Mouse (Mus musculus): ENCODE data around the gene Arsg. TPM values are rescaled to one million over a fixed set of nuclear protein-coding genes. Genes with fewer than 3 reads are reported as not detected.

Arsg gene
- polyA plus RNA-seq, 1 experiment from 2014 or later = 3.2 TPM

DNA sequence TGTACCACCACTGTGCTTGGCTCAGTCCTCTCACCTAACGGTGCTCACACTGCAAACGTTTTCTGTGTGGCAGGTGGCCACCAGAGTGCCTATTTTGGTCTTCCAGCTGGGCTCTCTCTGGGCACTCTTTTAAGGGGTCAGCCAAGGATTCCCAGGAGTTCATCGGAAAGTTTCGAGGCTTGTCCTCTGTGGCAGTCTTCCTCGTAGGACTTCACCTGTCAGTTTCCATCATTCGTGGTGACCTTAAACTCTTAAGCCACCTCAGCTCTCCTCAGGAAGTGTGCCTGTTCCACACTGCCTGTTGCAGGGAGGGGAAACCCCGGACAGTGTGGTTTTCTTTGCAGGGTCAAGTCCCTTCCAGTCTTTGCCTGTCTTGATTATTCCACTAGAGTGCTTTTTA is 96.6 kb downstream of the Arsg start:
- WGBS = 67% methylated on average over 7 of the region's 7 CpGs

DNA sequence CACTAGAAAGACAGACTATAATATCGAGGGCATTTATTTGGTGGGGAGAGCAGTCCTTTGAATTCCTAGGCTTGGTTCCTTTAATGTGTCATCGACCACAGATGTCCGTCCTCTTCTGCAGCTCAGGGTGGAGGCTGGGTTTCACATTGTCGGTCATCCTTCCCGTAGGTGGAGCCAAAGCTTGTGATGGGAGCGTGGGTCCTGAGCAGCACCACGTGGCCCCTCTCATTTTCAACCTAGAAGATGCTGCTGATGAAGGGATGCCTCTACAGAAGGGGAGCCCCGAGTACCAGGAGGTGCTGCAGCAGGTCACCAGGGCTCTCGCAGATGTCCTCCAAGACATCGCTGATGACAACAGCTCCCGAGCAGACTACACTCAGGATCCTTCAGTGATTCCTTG is 98.9 kb downstream of the Arsg start:
- H3K27me3 ChIP-seq (ENCODE audit: control insufficient read depth, insufficient read depth, low read length) = no peaks in the 10 kb centered on the region
- H3K9ac ChIP-seq (ENCODE audit: low read length) = no peak overlapping the region
- H3K27ac ChIP-seq (replicated peaks) = no peak overlapping the region
- no peak for TF ChIP-seq EP300 (optimal IDR thresholded peaks at IDR 0.05)
- TF ChIP-seq CTCF (IDR thresholded peaks at IDR 0.05; ENCODE audit: low read depth) = no peak
- no peak for ATAC-seq (ENCODE audit: low FRiP score, low TSS enrichment)
- 90% methylated on average over 11 of the region's 11 CpGs for WGBS
- no peak overlapping the region for H3K4me3 ChIP-seq (ENCODE audit: low read depth, low read length)
- H3K4me1 ChIP-seq (replicated peaks; ENCODE audit: control insufficient read depth, insufficient read depth) = no peaks in the 10 kb centered on the region
- H3K4me2 ChIP-seq (replicated peaks; ENCODE audit: low read depth) = no peak overlapping the region
- H3K36me3 ChIP-seq (ENCODE audit: control insufficient read depth, insufficient read depth, low read length) = peaks cover 4% of the 10 kb centered on the region; the same call in 1 of the 2 replicates
- DNase-seq (ENCODE audit: low spot score) = no peak
- H3K9me3 ChIP-seq (ENCODE audit: control insufficient read depth, low read length) = no peaks in the 10 kb centered on the region

More for the DNA sequence above, 96.6 kb downstream of the Arsg start:
- Histone ChIP-seq H3K4me2 (replicated peaks; ENCODE audit: low read depth) (no peak overlapping the region), H3K4me1 (replicated peaks; ENCODE audit: control insufficient read depth, insufficient read depth) (no peaks in the 10 kb centered on the region), H3K27ac (replicated peaks) (no peak overlapping the region), H3K9ac (ENCODE audit: low read length) (no peak overlapping the region), H3K4me3 (ENCODE audit: low read depth, low read length) (no peak overlapping the region), H3K27me3 (ENCODE audit: control insufficient read depth, insufficient read depth, low read length) (no peaks in the 10 kb centered on the region), H3K36me3 (ENCODE audit: control insufficient read depth, insufficient read depth, low read length) (no peaks in the 10 kb centered on the region), H3K9me3 (ENCODE audit: control insufficient read depth, low read length) (no peaks in the 10 kb centered on the region)
- ATAC-seq (ENCODE audit: low FRiP score, low TSS enrichment) = no peak
- no peak for DNase-seq (ENCODE audit: low spot score)
- no peak for TF ChIP-seq CTCF (IDR thresholded peaks at IDR 0.05; ENCODE audit: low read depth)
- TF ChIP-seq EP300 (optimal IDR thresholded peaks at IDR 0.05) = no peak

DNA sequence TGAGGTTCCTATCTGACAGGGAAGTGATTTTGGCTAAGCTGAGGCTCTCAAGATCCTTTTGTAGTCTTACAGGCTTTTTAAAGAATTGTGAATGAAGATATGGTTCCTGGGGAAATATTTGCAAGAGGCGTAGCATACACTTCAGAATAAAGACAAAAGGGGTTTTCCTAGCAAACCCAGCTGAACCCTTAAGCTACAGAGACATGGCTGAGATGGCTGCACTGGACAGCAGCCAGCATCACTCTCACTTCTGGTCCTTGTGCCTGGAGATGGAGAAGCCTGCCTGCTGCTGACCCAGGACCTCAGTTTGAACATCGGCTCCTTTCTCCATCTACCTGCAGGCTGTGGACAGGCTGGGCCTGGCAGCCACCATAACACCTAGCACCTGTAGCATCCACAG is 101.4 kb downstream of the Arsg start:
- no peak for DNase-seq (ENCODE audit: low spot score)
- no peak overlapping the region for H3K4me3 ChIP-seq (ENCODE audit: low read depth, low read length)
- ATAC-seq (ENCODE audit: low FRiP score, low TSS enrichment) = no peak
- TF ChIP-seq CTCF (IDR thresholded peaks at IDR 0.05; ENCODE audit: low read depth) (no peak), EP300 (optimal IDR thresholded peaks at IDR 0.05) (no peak)
- H3K4me2 ChIP-seq (replicated peaks; ENCODE audit: low read depth) = no peak overlapping the region
- H3K9me3 ChIP-seq (ENCODE audit: control insufficient read depth, low read length) = no peaks in the 10 kb centered on the region
- H3K36me3 ChIP-seq (ENCODE audit: control insufficient read depth, insufficient read depth, low read length) = peaks cover 13% of the 10 kb centered on the region
- WGBS = 51% methylated on average over 2 of the region's 2 CpGs
- H3K4me1 ChIP-seq (replicated peaks; ENCODE audit: control insufficient read depth, insufficient read depth) = no peaks in the 10 kb centered on the region
- H3K27me3 ChIP-seq (ENCODE audit: control insufficient read depth, insufficient read depth, low read length) = no peaks in the 10 kb centered on the region
- H3K9ac ChIP-seq (ENCODE audit: low read length) = no peak overlapping the region
- no peak overlapping the region for H3K27ac ChIP-seq (replicated peaks)

DNA sequence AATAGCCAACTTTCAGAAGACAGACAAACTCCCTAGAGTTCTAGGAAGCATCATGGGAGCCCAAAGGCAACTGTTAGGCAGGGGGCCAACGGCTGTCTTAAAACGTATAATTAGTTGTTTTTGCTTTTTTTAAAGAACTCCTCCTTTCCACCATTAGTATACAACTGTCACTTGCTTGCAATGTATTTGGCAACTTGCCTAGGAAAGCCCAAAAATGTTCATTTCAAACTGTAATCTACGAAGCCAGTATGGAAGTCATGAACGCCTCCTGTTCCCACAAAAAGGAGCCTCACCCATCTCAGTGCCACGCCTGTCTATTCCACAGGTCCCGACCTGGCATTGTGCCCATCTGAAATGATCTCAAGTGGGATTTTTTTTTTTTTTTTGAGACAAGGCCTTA is 102.7 kb downstream of the Arsg start:
- TF ChIP-seq CTCF (IDR thresholded peaks at IDR 0.05; ENCODE audit: low read depth) = no peak
- TF ChIP-seq EP300 (optimal IDR thresholded peaks at IDR 0.05) = no peak
- Histone ChIP-seq H3K9me3 (ENCODE audit: control insufficient read depth, low read length) (no peaks in the 10 kb centered on the region), H3K4me3 (ENCODE audit: low read depth, low read length) (no peak overlapping the region), H3K27me3 (ENCODE audit: control insufficient read depth, insufficient read depth, low read length) (no peaks in the 10 kb centered on the region), H3K4me2 (replicated peaks; ENCODE audit: low read depth) (no peak overlapping the region), H3K36me3 (ENCODE audit: control insufficient read depth, insufficient read depth, low read length) (peaks cover 13% of the 10 kb centered on the region), H3K27ac (replicated peaks) (no peak overlapping the region), H3K4me1 (replicated peaks; ENCODE audit: control insufficient read depth, insufficient read depth) (no peaks in the 10 kb centered on the region), H3K9ac (ENCODE audit: low read length) (no peak overlapping the region)
- WGBS = 39% methylated on average over 6 of the region's 6 CpGs
- ATAC-seq (ENCODE audit: low FRiP score, low TSS enrichment) = no peak
- no peak for DNase-seq (ENCODE audit: low spot score)

DNA sequence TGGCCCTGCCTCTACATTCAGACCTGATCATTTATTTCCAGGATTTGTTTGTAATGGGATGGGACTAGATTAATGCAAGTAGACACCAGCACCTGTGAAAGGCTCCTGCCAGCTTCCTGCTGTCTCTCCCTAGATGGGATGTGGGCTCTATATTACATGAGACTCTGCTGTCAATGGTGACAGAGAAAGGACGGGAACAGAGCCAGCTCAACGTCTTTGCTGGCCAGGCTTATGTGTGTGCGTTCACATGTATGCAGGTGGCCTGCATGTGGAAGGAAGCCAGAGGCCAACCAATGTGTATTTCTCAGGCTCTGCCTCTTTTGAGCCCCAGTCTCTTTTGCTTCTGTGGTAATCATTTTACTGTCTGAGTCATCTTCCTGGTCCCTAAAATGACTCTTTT is 105.4 kb downstream of the Arsg start:
- H3K27ac ChIP-seq (replicated peaks) = no peak overlapping the region

DNA sequence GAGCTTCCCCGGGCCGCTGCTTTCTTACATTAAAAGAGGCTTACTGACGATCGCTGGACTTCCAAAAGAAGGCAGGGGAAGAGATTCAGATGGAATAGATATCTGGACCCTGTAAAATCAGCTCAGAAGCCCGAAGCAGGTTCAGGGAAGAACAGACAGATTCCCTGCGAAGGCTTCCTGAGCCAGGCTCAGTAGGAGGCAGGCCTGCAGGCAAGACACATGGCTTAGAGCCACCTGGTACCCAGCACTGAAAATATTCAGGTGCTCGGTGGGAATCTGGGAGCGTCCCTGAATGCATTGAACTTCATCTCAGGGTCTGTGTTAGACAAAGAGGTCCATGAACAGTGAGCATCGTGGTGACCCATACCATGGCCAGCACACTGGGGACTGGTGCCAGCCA is 106.8 kb downstream of the Arsg start:
- H3K36me3 ChIP-seq (ENCODE audit: control insufficient read depth, insufficient read depth, low read length) = peaks cover 21% of the 10 kb centered on the region
- TF ChIP-seq CTCF (IDR thresholded peaks at IDR 0.05; ENCODE audit: low read depth) = no peak
- no peak for TF ChIP-seq EP300 (optimal IDR thresholded peaks at IDR 0.05)
- no peak overlapping the region for H3K9ac ChIP-seq (ENCODE audit: low read length)
- no peak overlapping the region for H3K4me2 ChIP-seq (replicated peaks; ENCODE audit: low read depth)
- 95% methylated on average over 9 of the region's 9 CpGs for WGBS
- H3K9me3 ChIP-seq (ENCODE audit: control insufficient read depth, low read length) = no peaks in the 10 kb centered on the region
- H3K27me3 ChIP-seq (ENCODE audit: control insufficient read depth, insufficient read depth, low read length) = no peaks in the 10 kb centered on the region
- H3K27ac ChIP-seq (replicated peaks) = no peak overlapping the region
- ATAC-seq (ENCODE audit: low FRiP score, low TSS enrichment) (no peak), DNase-seq (ENCODE audit: low spot score) (no peak)
- H3K4me1 ChIP-seq (replicated peaks; ENCODE audit: control insufficient read depth, insufficient read depth) = no peaks in the 10 kb centered on the region
- no peak overlapping the region for H3K4me3 ChIP-seq (ENCODE audit: low read depth, low read length)

More for the DNA sequence above, 105.4 kb downstream of the Arsg start:
- no peaks in the 10 kb centered on the region for H3K9me3 ChIP-seq (ENCODE audit: control insufficient read depth, low read length)
- peaks cover 18% of the 10 kb centered on the region for H3K36me3 ChIP-seq (ENCODE audit: control insufficient read depth, insufficient read depth, low read length)
- H3K4me2 ChIP-seq (replicated peaks; ENCODE audit: low read depth) = no peak overlapping the region
- TF ChIP-seq CTCF (IDR thresholded peaks at IDR 0.05; ENCODE audit: low read depth) (no peak), EP300 (optimal IDR thresholded peaks at IDR 0.05) (no peak)
- ATAC-seq (ENCODE audit: low FRiP score, low TSS enrichment) (no peak), DNase-seq (ENCODE audit: low spot score) (no peak)
- no peak overlapping the region for H3K9ac ChIP-seq (ENCODE audit: low read length)
- H3K4me3 ChIP-seq (ENCODE audit: low read depth, low read length) = no peak overlapping the region
- no peaks in the 10 kb centered on the region for H3K4me1 ChIP-seq (replicated peaks; ENCODE audit: control insufficient read depth, insufficient read depth)
- WGBS = 60% methylated on average over 3 of the region's 3 CpGs
- no peaks in the 10 kb centered on the region for H3K27me3 ChIP-seq (ENCODE audit: control insufficient read depth, insufficient read depth, low read length)
